Mouse (Mus musculus) megakaryocyte-erythroid progenitor cell, adult 5-6 weeks (primary cell): Measurements from ENCODE around the gene Utp4. TPM values are rescaled to one million over a fixed set of nuclear protein-coding genes. Genes with fewer than 3 reads are reported as not detected.

Experiments
- total RNA-seq, 2 experiments: library from RNA; stranded (forward) in 1 of 2; stranded (reverse) in 1 of 2; fragments of 200-1000, 215-1000 nt in 1 of 2; fragments of >200 nt in 1 of 2; fragmentation: Nextera tagmentation in 1 of 2; gene quantifications; 2 replicates each; pipeline ENCODE4 v1.2.3; 2014 to 2017

The Utp4 gene
- total RNA-seq, 2 experiments from 2014 or later, result 75.1 to 79.4 TPM

Other genes with a start within 250 kb of the Utp4 start
- 7.6 and 14.2 TPM in 2 replicates for gene Tango6, start 210.6 kb upstream of the Utp4 start, total RNA-seq (2014; fragmentation: Nextera tagmentation)
- 6.5 and 9.5 TPM in 2 replicates for gene Tango6, start 210.6 kb upstream of the Utp4 start, total RNA-seq (2017)
- gene Has3, start 23.4 kb upstream of the Utp4 start, total RNA-seq (2014; fragmentation: Nextera tagmentation), result 0.17 TPM in 1 of 2 replicates, not detected in the other
- 0.66 TPM in 1 of 2 replicates, not detected in the other for gene Has3, start 23.4 kb upstream of the Utp4 start, total RNA-seq (2017)
- 0.26 and 0.49 TPM in 2 replicates for gene Sntb2, start 42.1 kb downstream of the Utp4 start, total RNA-seq (2014; fragmentation: Nextera tagmentation)
- 0.34 and 0.52 TPM in 2 replicates for gene Sntb2, start 42.1 kb downstream of the Utp4 start, total RNA-seq (2017)
- gene Vps4a, start 137.6 kb downstream of the Utp4 start, total RNA-seq (2014; fragmentation: Nextera tagmentation), result 36.0 and 36.8 TPM in 2 replicates
- 25.0 and 42.5 TPM in 2 replicates for gene Vps4a, start 137.6 kb downstream of the Utp4 start, total RNA-seq (2017)
- 37.9 and 40.1 TPM in 2 replicates for gene Pdf, start 155.0 kb downstream of the Utp4 start, total RNA-seq (2014; fragmentation: Nextera tagmentation)
- 40.3 and 62.4 TPM in 2 replicates for gene Pdf, start 155.0 kb downstream of the Utp4 start, total RNA-seq (2017)
- gene Cog8, start 163.1 kb downstream of the Utp4 start, total RNA-seq (2014; fragmentation: Nextera tagmentation), result 19.8 and 30.3 TPM in 2 replicates
- 22.3 and 25.9 TPM in 2 replicates for gene Cog8, start 163.1 kb downstream of the Utp4 start, total RNA-seq (2017)
- gene Nip7, start 163.2 kb downstream of the Utp4 start, total RNA-seq (2014; fragmentation: Nextera tagmentation), result 47.4 and 67.6 TPM in 2 replicates
- 34.6 and 51.7 TPM in 2 replicates for gene Nip7, start 163.2 kb downstream of the Utp4 start, total RNA-seq (2017)
- not detected in 2 replicates for gene Tmed6, start 172.0 kb downstream of the Utp4 start, total RNA-seq (2014; fragmentation: Nextera tagmentation)
- gene Tmed6, start 172.0 kb downstream of the Utp4 start, total RNA-seq (2017), result not detected in 2 replicates
- gene Terf2, start 202.9 kb downstream of the Utp4 start, total RNA-seq (2014; fragmentation: Nextera tagmentation), result 48.8 and 52.7 TPM in 2 replicates
- 25.6 and 39.7 TPM in 2 replicates for gene Terf2, start 202.9 kb downstream of the Utp4 start, total RNA-seq (2017)